Mouse (Mus musculus) ES-E14 (cell line): ENCODE measurements around the gene Kirrel3. TPM values are rescaled to one million over a fixed set of nuclear protein-coding genes. Genes with fewer than 3 reads are reported as not detected.

Experiments used
- DNase-seq: peaks from one replicate; pipeline ENCODE4 v3.0.0-alpha.2; 2013; ENCODE audit warnings: low read depth, low spot score
- H3K27ac ChIP-seq: 2 replicates; pipeline ENCODE4 v1.5.1; 2012; ENCODE audit warnings: low read depth, mild to moderate bottlenecking, low read length, moderate library complexity, mixed read lengths; ENCODE audit not compliant: poor library complexity, insufficient read depth, severe bottlenecking
- H3K36me3 ChIP-seq: 2 replicates; pipeline ENCODE4 v1.6.1; 2012; ENCODE audit warnings: mild to moderate bottlenecking, low read length, moderate library complexity, mixed read lengths; ENCODE audit not compliant: control insufficient read depth, poor library complexity, insufficient read depth, severe bottlenecking
- H3K4me1 ChIP-seq, 2 experiments: fragments of 150-350 bp in 1 of 2; sonication (generic) in 1 of 2; 2 replicates each; pipeline ENCODE4 v1.6.1; 2012; ENCODE audit warnings: low read length in 2 of 2, mild to moderate bottlenecking in 1 of 2, mixed read lengths in 1 of 2; ENCODE audit not compliant: control insufficient read depth in 2 of 2, insufficient read depth in 2 of 2, poor library complexity in 1 of 2
- H3K4me3 ChIP-seq, 2 experiments: fragments of 150-350 bp in 1 of 2; sonication (generic) in 1 of 2; 2 replicates each; pipeline ENCODE4 v1.5.1; 2012; ENCODE audit warnings: low read length in 2 of 2, low read depth in 1 of 2, mild to moderate bottlenecking in 1 of 2, mixed read lengths in 1 of 2; ENCODE audit not compliant: insufficient read depth in 1 of 2, poor library complexity in 1 of 2, severe bottlenecking in 1 of 2
- H3K9ac ChIP-seq: 2 replicates; pipeline ENCODE4 v1.6.1; 2012; ENCODE audit warnings: low read depth, mild to moderate bottlenecking, low read length, mixed read lengths; ENCODE audit not compliant: poor library complexity, insufficient read depth, severe bottlenecking
- H3K9me3 ChIP-seq: fragments of 150-350 bp; sonication (generic); 2 replicates; pipeline ENCODE4 v1.6.1; 2012; ENCODE audit warnings: low read depth, mild to moderate bottlenecking, low read length; ENCODE audit not compliant: control insufficient read depth, insufficient read depth
- CHD2 ChIP-seq: IDR thresholded peaks from 2 replicates; pipeline ENCODE4 v1.6.1; 2014; ENCODE audit warnings: mild to moderate bottlenecking, low read depth, low read length, inconsistent platforms
- HCFC1 ChIP-seq: IDR thresholded peaks from 2 replicates; pipeline ENCODE4 v1.6.1; 2012; ENCODE audit warnings: low read length, inconsistent platforms, borderline replicate concordance; ENCODE audit not compliant: insufficient read depth
- MAFK ChIP-seq: IDR thresholded peaks from 2 replicates; pipeline ENCODE4 v1.6.1; 2014; ENCODE audit warnings: mild to moderate bottlenecking, low read depth, low read length, inconsistent platforms; ENCODE audit not compliant: insufficient read depth
- ZC3H11A ChIP-seq: IDR thresholded peaks from 2 replicates; pipeline ENCODE4 v1.6.1; 2012; ENCODE audit warnings: low read depth, mild to moderate bottlenecking, inconsistent platforms, low read length, borderline replicate concordance
- ZNF384 ChIP-seq: IDR thresholded peaks from 2 replicates; pipeline ENCODE4 v1.6.1; 2012; ENCODE audit warnings: low read depth, low read length, inconsistent platforms
- in situ Hi-C, 2 experiments: fragments of 600-800 bp; cut with MboI; formaldehyde crosslinking; loops; one replicate each; pipeline ENCODE4 v1.15.1; 2025; ENCODE audit warnings: low sequenced_read_pairs in 2 of 2, inconsistent platforms in 1 of 2; ENCODE audit not compliant: unreplicated experiment in 2 of 2
- total RNA-seq: library from RNA; depleted of rRNA; stranded (reverse); fragments of 300-350 nt; gene quantifications from 2 replicates; pipeline ENCODE4 v1.2.3, GENCODE M21; 2012

The Kirrel3 gene
- total RNA-seq, 1 experiment, result 0.67 TPM

DNA sequence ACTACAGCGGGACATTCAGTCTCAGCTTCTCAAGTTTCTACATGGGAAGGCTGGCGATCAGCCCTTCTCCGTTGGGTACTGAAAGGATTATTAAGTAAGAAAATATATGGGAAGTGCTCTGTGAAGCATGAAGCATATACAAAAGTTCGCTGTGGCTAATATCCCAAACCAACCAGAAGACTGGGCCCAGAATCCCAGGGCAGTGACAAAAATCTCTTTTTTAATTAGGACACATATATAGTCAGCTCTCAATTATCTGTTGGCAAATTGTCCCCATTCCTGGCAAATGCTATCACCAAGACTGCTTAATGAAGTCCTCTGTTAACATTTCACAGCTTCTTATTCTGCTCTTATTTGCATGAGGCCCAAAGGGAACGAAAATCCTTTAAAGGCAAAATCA, 439.9 kb downstream of the Kirrel3 start:
- Histone ChIP-seq H3K9me3 (no peaks in the 10 kb centered on the region), H3K36me3 (no peaks in the 10 kb centered on the region), H3K9ac (no peak overlapping the region), H3K27ac (no peak overlapping the region), H3K4me1 (no peaks in the 10 kb centered on the region), H3K4me3 (no peak overlapping the region)
- in situ Hi-C loops, result no loop called here
- no peak for DNase-seq
- TF ChIP-seq CHD2 (no peak), HCFC1 (no peak), ZNF384 (no peak), ZC3H11A (no peak), MAFK (no peak)

- DNase-seq, result no peak
- in situ Hi-C loops, result no loop called here
- Histone ChIP-seq H3K36me3 (no peaks in the 10 kb centered on the region), H3K9me3 (no peaks in the 10 kb centered on the region), H3K9ac (no peak overlapping the region), H3K4me1 (no peaks in the 10 kb centered on the region), H3K4me3 (no peak overlapping the region), H3K27ac (no peak overlapping the region)
- TF ChIP-seq HCFC1, result no peak
- TF ChIP-seq ZC3H11A, result no peak
- TF ChIP-seq CHD2, result no peak
These were observed 444.7 kb downstream of the Kirrel3 start for GRCm38 (mm10) chr9:34930371-34930770.

DNA sequence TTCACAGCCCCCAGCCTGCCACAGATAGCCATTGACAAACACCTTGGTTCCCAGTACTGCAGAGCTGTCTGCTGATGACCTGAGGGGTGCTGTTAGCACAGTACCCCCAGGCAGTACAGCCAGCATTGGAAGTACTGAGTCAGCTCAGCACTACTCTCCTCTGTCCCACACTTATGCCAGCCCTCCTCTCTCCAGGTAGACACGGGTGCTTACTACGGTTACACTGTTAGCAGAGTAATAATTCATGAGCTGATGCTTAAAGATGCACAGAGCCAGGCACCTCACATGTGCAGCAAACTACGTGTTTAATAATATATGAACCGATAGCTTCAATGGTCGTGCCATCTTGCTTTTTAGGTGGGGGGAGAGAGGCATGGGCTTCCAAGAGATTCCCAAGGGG, 452.4 kb downstream of the Kirrel3 start:
- in situ Hi-C loops, result no loop called here
- DNase-seq, result no peak
- no peak overlapping the region for H3K4me3 ChIP-seq
- H3K9me3 ChIP-seq, result no peaks in the 10 kb centered on the region
- no peak for TF ChIP-seq CHD2
- TF ChIP-seq ZNF384, result no peak
- no peak for TF ChIP-seq HCFC1
- no peak for TF ChIP-seq MAFK
- no peak for TF ChIP-seq ZC3H11A
- no peaks in the 10 kb centered on the region for H3K36me3 ChIP-seq
- no peaks in the 10 kb centered on the region for H3K4me1 ChIP-seq
- H3K9ac ChIP-seq, result no peak overlapping the region
- no peak overlapping the region for H3K27ac ChIP-seq

DNA sequence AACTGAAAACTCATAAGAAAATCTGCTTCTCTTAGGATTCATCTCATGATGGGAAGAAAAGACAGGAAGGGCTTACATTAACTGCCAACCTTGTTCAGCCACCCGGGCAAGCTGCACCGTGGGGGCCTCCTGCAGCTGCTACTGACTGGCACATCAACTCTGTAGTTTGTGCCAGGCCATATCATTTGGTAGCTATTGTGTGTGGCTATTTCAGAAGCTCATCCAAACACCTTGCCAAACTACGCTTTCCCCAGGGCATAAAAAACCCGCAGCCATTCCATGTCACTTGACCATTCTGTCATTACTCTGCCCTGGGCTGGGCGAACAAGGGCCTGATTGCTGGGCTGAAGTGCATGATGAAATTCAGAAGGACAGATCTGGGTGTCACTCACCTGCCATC, 453.9 kb downstream of the Kirrel3 start:
- H3K27ac ChIP-seq, result no peak overlapping the region
- TF ChIP-seq MAFK (no peak), CHD2 (no peak), HCFC1 (no peak), ZNF384 (no peak), ZC3H11A (no peak)
- in situ Hi-C loops, result no loop called here

DNA sequence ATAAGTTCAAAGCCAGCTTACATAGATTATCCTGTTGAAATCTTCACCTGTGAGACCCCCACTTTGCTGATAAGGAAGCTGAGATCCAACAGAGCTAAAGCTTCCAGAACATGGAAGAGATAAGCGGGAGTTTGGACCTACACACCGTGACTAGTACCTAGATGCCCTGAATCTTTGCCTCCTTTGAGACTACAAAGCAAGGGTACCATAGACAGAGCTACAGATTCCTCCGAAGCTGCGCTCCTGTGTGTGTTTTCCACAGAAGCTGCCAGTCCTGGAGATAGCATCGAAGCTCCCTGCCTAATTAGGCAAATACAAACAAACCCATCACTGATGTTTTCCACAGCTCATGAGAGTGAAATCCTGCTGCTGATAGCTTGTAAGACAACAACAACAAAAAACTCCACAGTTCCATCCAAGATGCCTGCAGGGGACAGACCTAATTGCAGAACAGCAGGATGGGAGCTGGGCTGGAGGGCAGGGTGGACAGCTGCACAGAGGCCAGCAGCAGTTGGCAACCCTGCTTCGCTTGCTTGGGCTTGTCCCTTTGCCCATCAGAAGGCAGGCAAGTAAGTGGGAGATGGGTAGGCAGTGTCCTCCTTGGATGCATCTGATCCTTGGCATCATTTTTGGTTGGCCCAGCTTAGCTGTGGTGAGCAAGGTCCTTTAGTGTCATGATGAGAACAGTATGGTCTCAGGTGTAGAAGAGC, 456.6 kb downstream of the Kirrel3 start:
- in situ Hi-C loops, result no loop called here
- peak; percentile 7 for DNase-seq
- H3K27ac ChIP-seq, result no peak overlapping the region
- no peaks in the 10 kb centered on the region for H3K9me3 ChIP-seq
- no peaks in the 10 kb centered on the region for H3K4me1 ChIP-seq
- H3K36me3 ChIP-seq, result no peaks in the 10 kb centered on the region
- H3K9ac ChIP-seq, result no peak overlapping the region
- TF ChIP-seq MAFK (no peak), ZC3H11A (no peak), ZNF384 (no peak), CHD2 (no peak), HCFC1 (no peak)
- H3K4me3 ChIP-seq, result no peak overlapping the region

More for the DNA sequence above, 453.9 kb downstream of the Kirrel3 start:
- DNase-seq, result no peak
- Histone ChIP-seq H3K4me3 (no peak overlapping the region), H3K4me1 (no peaks in the 10 kb centered on the region), H3K36me3 (no peaks in the 10 kb centered on the region), H3K9ac (no peak overlapping the region), H3K9me3 (no peaks in the 10 kb centered on the region)
